In the genomic region with DNA sequence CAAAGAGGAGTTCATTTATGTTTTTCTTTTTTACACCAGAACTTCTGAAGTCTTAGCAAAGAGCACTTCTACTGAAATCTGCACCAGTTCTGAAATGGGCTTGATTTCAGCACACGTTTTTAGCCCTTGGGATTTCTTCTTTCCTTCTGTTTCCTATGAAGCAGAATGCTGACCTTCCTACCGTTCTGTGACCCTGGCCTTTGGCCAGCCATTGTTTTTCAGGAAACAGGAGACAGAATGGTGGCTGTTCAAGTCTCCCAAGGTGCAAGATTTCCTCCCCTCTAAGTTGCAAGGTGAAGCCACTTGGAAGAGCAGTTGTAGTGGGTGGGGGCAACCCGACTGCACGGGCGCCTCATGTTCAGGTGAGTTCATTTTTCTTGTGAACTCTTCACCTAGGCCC, we compare ENCODE assay signal across 16 mouse cellular contexts.
DNase-seq lines count a peak whose midpoint lies in the region; ATAC-seq lines count a peak whose summit lies in the region.
"Had no signal": no experiment of that assay in that cellular context is flagged by ENCODE, and none has a peak within 500 bp of the region (broad histone marks: within the 10 kb centered on the region; RNA-seq: fewer than 3 reads in every experiment).

No protein-coding gene starts in this region.

- H3K27me3 ChIP-seq in heart, embryonic 10.5 days (ENCODE audit: insufficient read depth, poor library complexity, severe bottlenecking): no peaks in the 10 kb centered on the region
- H3K27me3 ChIP-seq in forebrain, embryonic 11.5 days (ENCODE audit: control insufficient read depth, insufficient read depth, low read length): no peaks in the 10 kb centered on the region

- H3K9ac ChIP-seq in forebrain, embryonic 11.5 days (ENCODE audit: low read length): no peak overlapping the region

- no peaks in the 10 kb centered on the region for H3K4me1 ChIP-seq in heart, embryonic 10.5 days
- no peaks in the 10 kb centered on the region for H3K4me1 ChIP-seq in forebrain, embryonic 11.5 days (replicated peaks; ENCODE audit: control insufficient read depth, insufficient read depth, low read length)

- H3K9me3 ChIP-seq in heart, embryonic 10.5 days: no peaks in the 10 kb centered on the region
- no peaks in the 10 kb centered on the region for H3K9me3 ChIP-seq in forebrain, embryonic 11.5 days (ENCODE audit: control insufficient read depth, low read length)

- intact Hi-C loops in heart, postnatal 36 days (cut with DNase I): loop anchor here (1.0 to 10.0 kb wide), 4 partner anchors 117 to 1223 kb away; partner anchors contain the start of gene Nr2f2

- no peak overlapping the region for H3K4me3 ChIP-seq in heart, embryonic 10.5 days
- no peak overlapping the region for H3K4me3 ChIP-seq in forebrain, embryonic 11.5 days (ENCODE audit: low read depth, low read length)
- H3K4me3 ChIP-seq: left cerebral cortex, adult 2 months; myocyte had no signal

- ATAC-seq in forebrain, embryonic 11.5 days (replicated peaks; ENCODE audit: low FRiP score): no peak
- no peak for ATAC-seq in inflammation-experienced regulatory T-cells, adult 6 months

- H3K36me3 ChIP-seq in heart, embryonic 10.5 days: no peaks in the 10 kb centered on the region
- H3K36me3 ChIP-seq in forebrain, embryonic 11.5 days (ENCODE audit: control insufficient read depth, insufficient read depth, low read length): no peaks in the 10 kb centered on the region

- DNase-seq in heart, adult 18-20 months: peak; percentile 51 to 56
- no peak for DNase-seq in heart, embryonic 10.5 days (ENCODE audit: low spot score)
- DNase-seq in heart, adult 8-10 months (ENCODE audit: low spot score): peak; percentile 60
- DNase-seq in heart, postnatal 36 days: peak; percentile 31 to 48
- DNase-seq in kidney, postnatal 14 days: peak; percentile 75
- DNase-seq in forebrain, embryonic 11.5 days (ENCODE audit: low spot score): no peak
- no peak for DNase-seq in layer of hippocampus, adult 11-12 months (ENCODE audit: low spot score)
- DNase-seq: B cell, adult 2 months; cerebellum, adult 11-12 months; gastrocnemius, postnatal 10 days; lung, adult 2 months; right cerebral cortex, postnatal 14 days had no signal

- no peak overlapping the region for H3K27ac ChIP-seq in heart, embryonic 10.5 days
- no peak overlapping the region for H3K27ac ChIP-seq in forebrain, embryonic 11.5 days (ENCODE audit: low read depth, low read length)
- H3K27ac ChIP-seq: left cerebral cortex, adult 2 months had no signal

- WGBS in heart, embryonic 10.5 days: 81% methylated on average over 5 of the region's 5 CpGs
- 75% methylated on average over 5 of the region's 5 CpGs for WGBS in forebrain, embryonic 11.5 days

- H3K4me2 ChIP-seq in forebrain, embryonic 11.5 days (ENCODE audit: low read depth, low read length, severe bottlenecking): no peak overlapping the region
- H3K4me2 ChIP-seq: midbrain, embryonic 11.5 days had no signal

Comparison
In these comparisons a context has a peak if more than half of its experiments do, and no peak if none do; other contexts are left out.
1. DNase-seq: peak in heart, adult 18-20 months (2 of 2), heart, adult 8-10 months (single experiment), heart, postnatal 36 days (2 of 2) and kidney, postnatal 14 days (single experiment); none in heart, embryonic 10.5 days (single experiment), forebrain, embryonic 11.5 days (single experiment) and layer of hippocampus, adult 11-12 months (single experiment).